Mouse (Mus musculus): ENCODE data around the gene Stat4.
A peak's percentile ranks its signal among the peaks of the same experiment; 100 is the strongest.
"Not testable (repeated sequence)": the region's sequence is repeated elsewhere in the genome, so short reads cannot be mapped to it uniquely, and the experiment has no call there.

The Stat4 gene

GRCm38 (mm10) chr1:52034816-52035752 lies 48.1 kb downstream of the Stat4 start:
- no peak for DNase-seq (ENCODE audit: low spot score)

GRCm38 (mm10) chr1:52039151-52039550 lies 52.2 kb downstream of the Stat4 start:
- DNase-seq (ENCODE audit: low spot score): peak; percentile 52

GRCm38 (mm10) chr1:52039626-52040025 lies 52.7 kb downstream of the Stat4 start:
- DNase-seq (ENCODE audit: low spot score): no peak

- no peak for DNase-seq (ENCODE audit: low spot score)
These were observed 53.6 kb downstream of the Stat4 start for GRCm38 (mm10) chr1:52040366-52041061.

- no peak for DNase-seq (ENCODE audit: low spot score)
These were observed 56.2 kb downstream of the Stat4 start for GRCm38 (mm10) chr1:52043191-52043590.

- DNase-seq (ENCODE audit: low spot score): not testable (repeated sequence)
These were observed 59.9 kb downstream of the Stat4 start for GRCm38 (mm10) chr1:52046891-52047290.

- DNase-seq (ENCODE audit: low spot score): no peak
These were observed 61.8 kb downstream of the Stat4 start for GRCm38 (mm10) chr1:52048711-52049110.

GRCm38 (mm10) chr1:52049827-52050226 lies 62.9 kb downstream of the Stat4 start:
- no peak for DNase-seq (ENCODE audit: low spot score)

GRCm38 (mm10) chr1:52051542-52051941 lies 64.6 kb downstream of the Stat4 start:
- no peak for DNase-seq (ENCODE audit: low spot score)

- DNase-seq (ENCODE audit: low spot score): no peak
These were observed 66.0 kb downstream of the Stat4 start for GRCm38 (mm10) chr1:52052910-52053309.

- DNase-seq (ENCODE audit: low spot score): no peak
These were observed 69.0 kb downstream of the Stat4 start for GRCm38 (mm10) chr1:52055947-52056346.

- no peak for DNase-seq (ENCODE audit: low spot score)
These were observed 70.2 kb downstream of the Stat4 start for GRCm38 (mm10) chr1:52057153-52057552.

- no peak for DNase-seq (ENCODE audit: low spot score)
These were observed 79.3 kb downstream of the Stat4 start for GRCm38 (mm10) chr1:52066276-52066675.

- no peak for DNase-seq (ENCODE audit: low spot score)
These were observed 79.7 kb downstream of the Stat4 start for GRCm38 (mm10) chr1:52066694-52067093.

- DNase-seq (ENCODE audit: low spot score): no peak
These were observed 92.9 kb downstream of the Stat4 start for GRCm38 (mm10) chr1:52079724-52080367.

- no peak for DNase-seq (ENCODE audit: low spot score)
These were observed 93.4 kb downstream of the Stat4 start for GRCm38 (mm10) chr1:52080375-52080774.

- no peak for DNase-seq (ENCODE audit: low spot score)
These were observed 99.3 kb downstream of the Stat4 start for GRCm38 (mm10) chr1:52086236-52086635.

GRCm38 (mm10) chr1:52087128-52087527 lies 100.2 kb downstream of the Stat4 start:
- no peak for DNase-seq (ENCODE audit: low spot score)

GRCm38 (mm10) chr1:52088634-52089033 lies 101.7 kb downstream of the Stat4 start:
- no peak for DNase-seq (ENCODE audit: low spot score)

GRCm38 (mm10) chr1:52098618-52099232 lies 111.8 kb downstream of the Stat4 start:
- DNase-seq (ENCODE audit: low spot score): no peak

GRCm38 (mm10) chr1:52100496-52100895 lies 113.5 kb downstream of the Stat4 start:
- no peak for DNase-seq (ENCODE audit: low spot score)

GRCm38 (mm10) chr1:52102795-52103194 lies 115.8 kb downstream of the Stat4 start:
- DNase-seq (ENCODE audit: low spot score): no peak

All from testis, postnatal 10 days (tissue).